ENCODE assay signal across 8 mouse cellular contexts in genomic region chr4:154541632-154542276, GRCm38 (mm10).
DNase-seq lines count a peak whose midpoint lies in the region; ATAC-seq lines count a peak whose summit lies in the region.
"Had no signal": no experiment of that assay in that cellular context is flagged by ENCODE, and none has a peak within 500 bp of the region (broad histone marks: within the 10 kb centered on the region; RNA-seq: fewer than 3 reads in every experiment).

No protein-coding gene starts in this region.

- WGBS in kidney, embryonic 16.5 days = 64% methylated on average over 9 of the region's 9 CpGs
- 66% methylated on average over 9 of the region's 9 CpGs for WGBS in embryonic facial prominence, embryonic 11.5 days
- WGBS in hindbrain, embryonic 11.5 days = 68% methylated on average over 9 of the region's 9 CpGs

- H3K36me3 ChIP-seq in kidney, embryonic 16.5 days (ENCODE audit: insufficient read depth, low read length) = no peaks in the 10 kb centered on the region
- no peaks in the 10 kb centered on the region for H3K36me3 ChIP-seq in embryonic facial prominence, embryonic 11.5 days (replicated peaks; ENCODE audit: control insufficient read depth, insufficient read depth, low read depth, low read length)
- H3K36me3 ChIP-seq in hindbrain, embryonic 11.5 days (ENCODE audit: control insufficient read depth, insufficient read depth, low read length) = no peaks in the 10 kb centered on the region
- H3K36me3 ChIP-seq: G1E had no signal

- peaks cover 73% of the 10 kb centered on the region for H3K27me3 ChIP-seq in kidney, embryonic 16.5 days (ENCODE audit: insufficient read depth, low read length)
- H3K27me3 ChIP-seq in embryonic facial prominence, embryonic 11.5 days (ENCODE audit: control insufficient read depth, insufficient read depth, low read length) = peaks cover 2% of the 10 kb centered on the region; the same call in 1 of the 2 replicates
- H3K27me3 ChIP-seq in hindbrain, embryonic 11.5 days (ENCODE audit: control insufficient read depth, insufficient read depth, low read length) = peaks cover 8% of the 10 kb centered on the region; the same call in 1 of the 2 replicates

- ATAC-seq in kidney, embryonic 16.5 days (ENCODE audit: low FRiP score, low TSS enrichment) = no peak
- ATAC-seq in embryonic facial prominence, embryonic 11.5 days (replicated peaks; ENCODE audit: insufficient number of reproducible peaks, low FRiP score, low TSS enrichment, low read depth) = no peak
- ATAC-seq in hindbrain, embryonic 11.5 days (ENCODE audit: low FRiP score) = no peak
- peak; percentile 83 for ATAC-seq in megakaryocyte-erythroid progenitor cell, adult 5-6 weeks (replicated peaks; ENCODE audit: low FRiP score, low TSS enrichment, poor library complexity, severe bottlenecking)

- no peak overlapping the region for H3K4me3 ChIP-seq in kidney, embryonic 16.5 days (ENCODE audit: low read length)
- H3K4me3 ChIP-seq in embryonic facial prominence, embryonic 11.5 days (ENCODE audit: low read depth, low read length) = no peak overlapping the region
- H3K4me3 ChIP-seq in hindbrain, embryonic 11.5 days (ENCODE audit: low read depth, low read length) = no peak overlapping the region

- H3K9me3 ChIP-seq in kidney, embryonic 16.5 days (ENCODE audit: low read length) = no peaks in the 10 kb centered on the region
- no peaks in the 10 kb centered on the region for H3K9me3 ChIP-seq in embryonic facial prominence, embryonic 11.5 days (replicated peaks; ENCODE audit: control insufficient read depth, low read length)
- H3K9me3 ChIP-seq in hindbrain, embryonic 11.5 days (ENCODE audit: control insufficient read depth, low read length) = no peaks in the 10 kb centered on the region

- H3K4me2 ChIP-seq in kidney, embryonic 16.5 days (replicated peaks; ENCODE audit: low read depth, low read length) = no peak overlapping the region
- H3K4me2 ChIP-seq in embryonic facial prominence, embryonic 11.5 days (ENCODE audit: low read depth, low read length) = no peak overlapping the region
- no peak overlapping the region for H3K4me2 ChIP-seq in hindbrain, embryonic 11.5 days (replicated peaks; ENCODE audit: low read depth, low read length)

- no peak overlapping the region for H3K9ac ChIP-seq in kidney, embryonic 16.5 days (replicated peaks; ENCODE audit: low read length)
- no peak overlapping the region for H3K9ac ChIP-seq in embryonic facial prominence, embryonic 11.5 days (replicated peaks; ENCODE audit: low read length)
- H3K9ac ChIP-seq in hindbrain, embryonic 11.5 days (ENCODE audit: low read depth, low read length) = 0 out of 2 replicates have a peak overlapping the region, but pooled peaks have one; percentile 3

- DNase-seq in kidney, adult 18-20 months = no peak
- no peak for DNase-seq in embryonic facial prominence, embryonic 11.5 days (ENCODE audit: low spot score)
- DNase-seq in hindbrain, embryonic 11.5 days (ENCODE audit: low spot score) = no peak
- no peak for DNase-seq in adrenal gland, postnatal 14 days
- no peak for DNase-seq in left cerebral cortex, adult 8-10 months (ENCODE audit: low spot score in 2 of 2)

- H3K27ac ChIP-seq in kidney, embryonic 16.5 days (ENCODE audit: low read length) = peak overlapping the region; percentile 41; the same call in 1 of the 2 replicates
- H3K27ac ChIP-seq in embryonic facial prominence, embryonic 11.5 days (replicated peaks; ENCODE audit: low read depth, low read length) = peak overlapping the region; percentile 28; the same call in 1 of the 2 replicates
- no peak overlapping the region for H3K27ac ChIP-seq in hindbrain, embryonic 11.5 days (ENCODE audit: low read depth, low read length)

- H3K4me1 ChIP-seq in kidney, embryonic 16.5 days (ENCODE audit: insufficient read depth, low read length) = peaks cover 41% of the 10 kb centered on the region
- peaks cover 8% of the 10 kb centered on the region for H3K4me1 ChIP-seq in embryonic facial prominence, embryonic 11.5 days (ENCODE audit: control insufficient read depth, insufficient read depth, low read length)
- H3K4me1 ChIP-seq in hindbrain, embryonic 11.5 days (replicated peaks; ENCODE audit: control insufficient read depth, insufficient read depth, low read length) = peaks cover 19% of the 10 kb centered on the region
